Mouse (Mus musculus) lung, embryonic 14.5 days (tissue): Measurements from ENCODE around the gene Dnhd1. TPM values are rescaled to one million over a fixed set of nuclear protein-coding genes. Genes with fewer than 3 reads are reported as not detected.
"Not testable (repeated sequence)": the region's sequence is repeated elsewhere in the genome, so short reads cannot be mapped to it uniquely, and the experiment has no call there.

Source experiments
- ATAC-seq: fragments of 200-750 bp; cut with Nextera tagmentation; 2 replicates; pipeline ENCODE4 v1.8.0; 2017; ENCODE audit warnings: mild to moderate bottlenecking, moderate TSS enrichment, moderate library complexity; ENCODE audit not compliant: insufficient read depth
- DNase-seq: peaks from one replicate; pipeline ENCODE4 v3.0.0-alpha.2; 2015
- H3K27ac ChIP-seq: fragments of 300-500 bp; sonication (generic); 2 replicates; pipeline ENCODE4 v1.5.1; 2014; ENCODE audit warnings: low read depth, mild to moderate bottlenecking, moderate library complexity
- H3K27me3 ChIP-seq: fragments of 300-500 bp; sonication (generic); 2 replicates; pipeline ENCODE4 v1.6.1; 2014; ENCODE audit warnings: low read length, control low read depth; ENCODE audit not compliant: insufficient read depth
- H3K36me3 ChIP-seq: fragments of 300-500 bp; sonication (generic); 2 replicates; pipeline ENCODE4 v1.6.1; 2014; ENCODE audit warnings: control low read depth; ENCODE audit not compliant: insufficient read depth
- H3K4me1 ChIP-seq: fragments of 300-500 bp; sonication (generic); 2 replicates; pipeline ENCODE4 v1.6.1; 2014; ENCODE audit warnings: antibody characterized with exemption, control low read depth; ENCODE audit not compliant: insufficient read depth
- H3K4me2 ChIP-seq: fragments of 300-500 bp; sonication (generic); 2 replicates; pipeline ENCODE4 v1.6.1; 2014; ENCODE audit warnings: mild to moderate bottlenecking
- H3K4me3 ChIP-seq: fragments of 300-500 bp; sonication (generic); 2 replicates; pipeline ENCODE4 v1.5.1; 2014; ENCODE audit warnings: low read depth, low read length
- H3K9ac ChIP-seq: fragments of 300-500 bp; sonication (generic); 2 replicates; pipeline ENCODE4 v1.6.1; 2014
- H3K9me3 ChIP-seq: fragments of 300-500 bp; sonication (generic); 2 replicates; pipeline ENCODE4 v1.6.1; 2016; ENCODE audit warnings: low read depth, low read length, control low read depth
- CTCF ChIP-seq: IDR thresholded peaks from 2 replicates; pipeline ENCODE4 v1.5.1; 2016; ENCODE audit warnings: antibody characterized with exemption, low read depth
- WGBS: fragments of 180-500 bp; shearing (Covaris S2); extraction: QIAGEN DNeasy Blood & Tissue Kit; methylation state at CpG from one replicate; pipeline ENCODE4 v1.1.7; 2014; 5-methylcytosine and 5-hydroxymethylcytosine counted together
- polyA plus RNA-seq: library from polyadenylated mRNA; unstranded; fragments of >200 nt; fragmentation: Nextera tagmentation; extraction: Ambion mirVana; gene quantifications from 2 replicates; pipeline ENCODE4 v1.2.1, GENCODE M21; 2014

Dnhd1 gene
- polyA plus RNA-seq, 1 experiment from 2014 or later: 0.84 TPM

DNA sequence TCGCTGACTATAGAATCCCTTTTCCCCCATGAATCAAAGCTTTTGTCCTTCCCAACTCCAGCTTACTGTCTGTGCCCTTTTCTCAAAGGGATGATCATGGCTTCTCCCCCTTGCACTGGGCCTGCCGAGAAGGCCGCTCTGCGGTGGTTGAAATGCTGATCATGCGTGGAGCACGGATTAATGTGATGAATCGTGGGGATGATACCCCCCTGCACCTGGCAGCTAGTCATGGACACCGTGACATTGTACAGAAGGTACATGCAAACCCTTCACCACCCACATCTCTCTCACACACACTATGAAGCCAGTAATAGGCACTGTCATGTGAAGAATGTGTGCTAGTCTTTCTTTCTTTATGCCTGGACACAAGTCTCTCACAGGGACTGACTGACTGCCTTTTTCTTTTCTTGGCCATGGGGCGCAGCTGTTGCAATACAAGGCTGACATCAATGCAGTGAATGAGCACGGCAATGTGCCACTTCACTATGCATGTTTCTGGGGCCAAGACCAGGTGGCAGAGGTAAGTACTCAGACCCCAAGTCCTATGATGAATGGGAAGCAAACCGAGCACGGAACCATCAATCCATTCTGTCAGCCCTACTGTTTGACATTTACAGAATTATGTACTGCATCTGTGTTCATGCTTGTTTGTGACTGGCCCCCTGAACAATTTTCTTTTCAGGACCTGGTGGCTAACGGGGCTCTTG, 89.6 kb downstream of the Dnhd1 start:
- Histone ChIP-seq H3K4me2 (no peak overlapping the region), H3K4me3 (no peak overlapping the region), H3K27me3 (no peaks in the 10 kb centered on the region), H3K27ac (no peak overlapping the region), H3K9ac (no peak overlapping the region), H3K4me1 (no peaks in the 10 kb centered on the region), H3K9me3 (no peaks in the 10 kb centered on the region), H3K36me3 (peaks cover 35% of the 10 kb centered on the region)
- ATAC-seq (no peak), DNase-seq (no peak)
- 85% methylated on average over 13 of the region's 13 CpGs for WGBS
- no peak for TF ChIP-seq CTCF

DNA sequence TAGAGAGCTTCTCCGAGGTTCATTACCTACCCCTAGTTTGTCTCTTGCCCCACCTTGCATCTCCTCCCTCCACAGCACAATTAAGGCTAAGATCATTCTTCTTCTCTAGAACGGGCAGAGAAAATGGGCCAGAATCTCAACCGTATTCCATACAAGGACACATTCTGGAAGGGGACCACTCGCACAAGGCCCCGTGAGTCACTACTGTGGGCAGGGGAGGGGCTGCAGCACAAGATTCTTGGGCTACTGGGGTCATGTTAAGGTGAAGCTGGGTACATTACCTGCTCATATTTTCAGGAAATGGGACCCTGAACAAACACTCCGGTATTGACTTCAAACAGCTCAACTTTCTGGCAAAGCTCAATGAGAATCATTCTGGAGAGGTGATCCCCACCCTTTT, 90.2 kb downstream of the Dnhd1 start:
- Histone ChIP-seq H3K4me3 (no peak overlapping the region), H3K9me3 (no peaks in the 10 kb centered on the region), H3K4me1 (no peaks in the 10 kb centered on the region), H3K9ac (no peak overlapping the region), H3K27me3 (no peaks in the 10 kb centered on the region), H3K36me3 (peaks cover 35% of the 10 kb centered on the region), H3K4me2 (no peak overlapping the region), H3K27ac (no peak overlapping the region)
- DNase-seq (no peak), ATAC-seq (no peak)
- 80% methylated on average over 6 of the region's 6 CpGs for WGBS
- no peak for TF ChIP-seq CTCF

DNA sequence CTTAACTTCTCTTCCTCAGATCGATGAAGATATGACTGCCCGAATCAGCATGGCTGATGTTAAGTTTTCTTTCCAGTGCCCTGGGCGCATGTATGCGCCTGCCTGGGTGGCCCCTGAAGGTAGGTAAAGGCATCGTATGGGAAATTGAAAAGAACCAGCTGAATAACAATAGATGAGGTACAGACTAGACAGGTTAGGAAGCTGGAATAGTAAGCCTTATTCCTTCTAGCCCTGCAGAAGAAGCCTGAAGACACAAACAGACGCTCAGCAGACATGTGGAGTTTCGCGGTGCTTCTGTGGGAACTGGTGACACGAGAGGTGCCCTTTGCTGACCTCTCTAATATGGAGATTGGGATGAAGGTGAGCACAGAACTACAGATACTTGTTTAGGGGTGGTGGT, 91.4 kb downstream of the Dnhd1 start:
- no peak overlapping the region for H3K27ac ChIP-seq
- no peak overlapping the region for H3K9ac ChIP-seq
- H3K36me3 ChIP-seq: peaks cover 35% of the 10 kb centered on the region
- DNase-seq (no peak), ATAC-seq (no peak)
- no peaks in the 10 kb centered on the region for H3K9me3 ChIP-seq
- no peak for TF ChIP-seq CTCF
- H3K4me3 ChIP-seq: no peak overlapping the region
- H3K4me2 ChIP-seq: no peak overlapping the region
- 88% methylated on average over 9 of the region's 9 CpGs for WGBS
- no peaks in the 10 kb centered on the region for H3K4me1 ChIP-seq
- no peaks in the 10 kb centered on the region for H3K27me3 ChIP-seq

DNA sequence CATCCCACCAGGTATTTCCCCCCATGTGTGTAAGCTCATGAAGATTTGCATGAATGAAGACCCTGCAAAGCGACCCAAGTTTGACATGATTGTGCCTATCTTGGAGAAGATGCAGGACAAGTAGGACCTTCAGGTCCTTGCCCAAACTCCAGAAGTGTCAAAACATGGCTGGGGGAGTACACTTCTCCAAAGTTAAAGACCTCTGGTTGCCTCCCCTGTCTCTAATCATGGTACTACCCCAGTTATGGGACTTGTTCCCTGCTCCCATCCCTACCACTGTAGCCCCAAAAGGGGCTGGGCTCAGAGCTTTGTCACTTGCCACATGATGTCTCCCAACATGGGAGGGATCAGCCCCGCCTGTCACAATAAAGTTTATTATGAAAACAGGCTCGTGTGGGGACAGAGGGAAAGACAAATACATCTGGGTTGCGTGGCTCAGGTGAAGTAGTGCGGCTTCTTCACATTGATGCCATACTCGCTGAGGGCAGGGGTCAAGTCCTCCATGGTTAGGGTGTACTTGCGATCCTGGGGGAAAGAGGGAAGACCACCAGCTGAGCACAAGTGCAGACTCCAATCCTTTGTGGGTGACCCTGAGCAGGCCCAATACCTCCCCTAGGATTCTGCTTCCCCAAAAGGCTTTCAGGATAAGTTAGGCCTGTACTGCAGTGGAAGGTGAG, 92.0 kb downstream of the Dnhd1 start:
- Histone ChIP-seq H3K4me2 (peak overlapping the region; percentile 79), H3K4me3 (peak overlapping the region; percentile 88; the same call in 1 of the 2 replicates), H3K36me3 (peaks cover 35% of the 10 kb centered on the region)
- not testable (repeated sequence) for ATAC-seq, H3K4me1 ChIP-seq, H3K9me3 ChIP-seq, DNase-seq, H3K27ac ChIP-seq, H3K27me3 ChIP-seq, H3K9ac ChIP-seq
- 80% methylated on average over 7 of the region's 7 CpGs for WGBS

DNA sequence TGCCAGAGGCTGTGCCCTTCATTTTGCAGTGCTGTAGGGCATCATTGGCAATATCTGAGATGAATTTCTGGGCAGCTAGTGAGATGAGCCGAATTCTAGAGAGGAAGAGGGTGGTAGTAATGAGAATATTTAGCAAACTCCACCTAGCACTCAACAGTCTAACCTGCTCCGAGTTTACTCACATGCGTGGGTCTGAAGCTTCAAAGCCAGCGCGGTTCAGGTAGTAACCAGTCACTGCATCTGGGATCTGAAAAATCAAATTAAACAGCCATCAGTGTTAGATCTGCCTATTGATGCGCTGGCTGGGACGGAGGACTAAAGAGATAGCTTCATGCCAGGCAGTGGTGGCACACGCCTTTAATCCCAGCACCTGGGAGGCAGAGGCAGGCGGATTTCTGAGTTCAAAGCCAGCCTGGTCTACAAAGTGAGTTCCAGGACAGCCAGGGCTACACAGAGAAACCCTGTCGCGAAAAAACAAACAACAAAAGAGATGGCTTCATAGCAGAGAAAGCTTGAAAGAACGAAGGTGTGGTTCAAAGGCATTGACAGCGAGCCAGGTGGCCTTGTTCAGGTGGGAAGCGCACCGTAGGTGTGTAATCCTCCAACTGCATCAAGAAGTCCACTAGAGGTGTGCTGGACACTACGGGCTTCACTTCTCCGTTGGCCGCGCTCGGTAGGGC, 92.8 kb downstream of the Dnhd1 start:
- H3K27me3 ChIP-seq, ATAC-seq, H3K9me3 ChIP-seq, H3K4me1 ChIP-seq: not testable (repeated sequence)
- H3K9ac ChIP-seq: peak overlapping the region; percentile 91
- peak overlapping the region; percentile 79 for H3K4me2 ChIP-seq
- H3K27ac ChIP-seq: peak overlapping the region; percentile 80; the same call in 1 of the 2 replicates
- peak; percentile 24 for DNase-seq
- H3K36me3 ChIP-seq: peaks cover 40% of the 10 kb centered on the region
- H3K4me3 ChIP-seq: peak overlapping the region; percentile 88
- WGBS: 34% methylated on average over 20 of the region's 20 CpGs

DNA sequence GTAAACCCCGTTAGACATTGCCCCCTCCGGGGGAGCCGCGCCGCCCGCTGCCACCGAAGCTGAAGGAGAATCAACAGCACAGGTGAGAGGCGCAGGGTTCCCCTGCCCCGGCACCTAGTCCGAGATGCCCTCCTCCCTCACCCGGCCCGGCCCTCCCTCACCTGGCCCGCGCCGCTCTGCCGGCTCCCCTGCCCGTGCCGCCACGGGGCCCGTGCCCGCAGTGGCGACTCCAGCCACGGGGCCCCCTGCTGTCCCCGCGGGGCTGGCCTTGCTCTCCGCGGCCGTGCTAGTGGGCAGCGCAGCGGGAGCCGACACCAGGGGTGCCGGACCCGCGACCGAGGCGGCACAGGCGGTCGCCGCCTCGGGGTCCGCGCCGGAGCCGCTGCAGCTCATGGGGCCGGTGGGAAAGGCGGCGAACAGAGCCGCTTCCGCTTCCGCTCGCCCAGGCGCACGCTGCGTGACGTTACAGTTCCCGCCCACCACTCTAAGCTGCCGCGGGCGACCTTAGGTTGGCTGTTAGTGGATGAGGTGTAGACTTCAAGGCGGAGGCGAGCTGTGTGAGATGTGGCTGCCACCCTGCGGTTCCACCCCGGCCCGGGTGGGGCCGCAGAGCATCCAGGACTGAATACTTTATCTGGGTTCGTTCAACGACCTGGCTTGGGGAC, 93.4 kb downstream of the Dnhd1 start, which contains the start of gene Taf10:
Gene Taf10, minus strand, starts transcription at position 436 of the 665 bp plus-strand sequence.
- Histone ChIP-seq H3K27ac (peak within 1 kb of the TSS; percentile 80), H3K4me1 (no peaks in the 10 kb centered on the region), H3K9ac (peak within 1 kb of the TSS; percentile 91), H3K4me3 (peak within 1 kb of the TSS; percentile 88), H3K27me3 (no peaks in the 10 kb centered on the region), H3K9me3 (no peaks in the 10 kb centered on the region), H3K36me3 (peaks cover 43% of the 10 kb centered on the region), H3K4me2 (peak within 1 kb of the TSS; percentile 79)
- TF ChIP-seq CTCF: peak; percentile 53
- DNase-seq: peak; percentile 96
- peak; percentile 97 for ATAC-seq
- WGBS: under 1% methylated on average over 66 of the region's 67 CpGs
